Mouse (Mus musculus): Measurements from ENCODE around the gene Sh3pxd2a.

Sh3pxd2a gene

DNA sequence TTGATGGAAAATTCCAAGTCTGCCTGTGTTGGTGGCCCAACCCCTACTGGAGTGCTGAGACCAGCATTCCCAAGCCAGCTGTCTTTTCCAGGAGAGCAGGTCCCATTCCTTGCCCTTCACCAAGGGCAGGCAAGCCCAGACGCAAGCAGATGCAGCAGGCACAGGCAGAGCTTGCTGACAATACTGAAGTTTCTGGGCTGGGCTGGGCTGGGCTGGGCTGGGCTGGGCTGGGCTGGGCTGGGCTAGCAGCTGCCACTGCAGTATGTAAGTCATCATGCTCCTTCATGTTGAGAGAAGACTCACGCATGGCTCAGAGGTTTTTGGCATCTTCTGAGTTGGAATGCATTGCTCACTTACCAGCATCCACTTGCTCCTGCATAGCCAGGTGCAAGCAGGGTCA lies 27.7 kb upstream of the Sh3pxd2a start:
- no peak for DNase-seq (ENCODE audit: low read depth, low spot score)

DNA sequence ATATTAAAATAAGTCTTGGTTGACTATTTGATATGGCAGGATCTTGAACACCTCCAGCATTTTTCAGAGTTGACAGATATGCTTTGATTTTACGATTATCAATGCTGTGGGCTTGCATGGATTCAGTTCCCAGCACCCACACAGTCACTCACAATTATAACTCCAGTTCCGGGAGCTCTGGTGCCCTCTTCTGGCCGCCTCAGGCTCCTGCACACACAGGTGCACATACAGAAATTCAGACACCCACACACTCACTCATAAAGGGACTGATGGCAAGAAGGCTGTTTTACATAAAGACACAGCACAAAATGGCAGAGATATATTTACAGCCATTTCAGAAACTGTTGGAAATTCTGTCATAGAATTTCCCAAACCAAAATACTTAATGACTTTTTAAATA lies 25.0 kb upstream of the Sh3pxd2a start:
- DNase-seq (ENCODE audit: low read depth, low spot score), result no peak

GRCm38 (mm10) chr19:47488250-47488649 lies 24.0 kb upstream of the Sh3pxd2a start:
- no peak for DNase-seq (ENCODE audit: low read depth, low spot score)

- DNase-seq (ENCODE audit: low read depth, low spot score), result no peak
Measured at GRCm38 (mm10) chr19:47487572-47487971, 23.4 kb upstream of the Sh3pxd2a start.

DNA sequence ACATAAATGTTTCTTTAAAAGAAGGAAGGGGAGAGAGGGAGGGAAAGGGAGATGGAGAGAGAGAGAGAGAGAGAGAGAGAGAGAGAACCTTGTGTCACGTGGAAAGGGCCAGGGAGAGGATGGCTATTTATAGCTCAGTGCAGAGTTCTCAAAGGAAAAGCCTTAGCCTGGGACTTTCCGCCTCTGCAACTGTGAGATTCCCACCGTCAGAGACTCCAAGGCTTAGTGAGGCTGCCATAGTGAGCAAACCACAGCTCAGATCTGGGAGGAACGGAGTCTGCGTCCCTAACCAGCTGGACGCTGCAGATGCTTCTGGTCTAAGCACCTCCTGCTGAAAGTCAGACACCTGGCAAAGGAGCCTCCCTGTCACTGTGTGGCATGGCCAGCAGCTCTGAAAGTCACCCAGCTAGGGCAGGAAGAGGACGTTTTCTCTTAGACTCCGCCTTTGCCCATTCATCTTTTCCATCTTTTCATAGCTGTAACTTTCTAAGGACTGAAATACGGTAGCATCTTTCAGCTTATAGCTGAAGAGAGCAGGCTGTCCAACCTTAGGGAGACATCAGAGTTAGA lies 21.9 kb upstream of the Sh3pxd2a start:
- DNase-seq (ENCODE audit: low read depth, low spot score), result no peak

GRCm38 (mm10) chr19:47484110-47484509 lies 19.9 kb upstream of the Sh3pxd2a start:
- DNase-seq (ENCODE audit: low read depth, low spot score), result no peak

- DNase-seq (ENCODE audit: low read depth, low spot score), result no peak
Measured at GRCm38 (mm10) chr19:47483346-47483745, 19.1 kb upstream of the Sh3pxd2a start.

GRCm38 (mm10) chr19:47473453-47473852 lies 9.3 kb upstream of the Sh3pxd2a start:
- DNase-seq (ENCODE audit: low read depth, low spot score), result no peak

DNA sequence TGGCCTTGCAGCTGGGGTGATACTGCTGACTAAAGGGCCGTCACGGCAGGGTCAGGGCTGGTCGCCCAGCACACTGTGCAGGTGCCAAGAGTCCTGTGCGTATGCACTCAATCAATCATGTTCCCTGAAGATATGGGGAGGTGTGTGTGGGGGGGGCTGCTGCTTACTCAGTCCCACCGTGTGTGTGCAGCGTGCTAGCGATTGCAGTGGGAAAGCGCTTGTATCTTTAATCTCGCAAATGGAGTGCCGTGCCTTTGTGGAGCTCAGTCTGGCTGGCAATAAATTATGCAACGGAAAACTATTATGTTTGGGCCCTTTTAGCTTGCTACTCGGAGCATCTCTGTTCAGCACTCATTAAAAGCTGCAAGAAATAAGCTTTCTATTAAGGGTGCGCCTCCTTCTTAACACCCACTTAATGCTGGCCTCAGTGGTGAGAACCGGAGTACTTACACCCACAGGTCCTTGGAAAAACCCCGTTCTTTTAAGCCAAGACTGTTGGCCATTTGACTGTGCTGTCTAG lies 8.7 kb upstream of the Sh3pxd2a start:
- DNase-seq (ENCODE audit: low read depth, low spot score), result no peak

DNA sequence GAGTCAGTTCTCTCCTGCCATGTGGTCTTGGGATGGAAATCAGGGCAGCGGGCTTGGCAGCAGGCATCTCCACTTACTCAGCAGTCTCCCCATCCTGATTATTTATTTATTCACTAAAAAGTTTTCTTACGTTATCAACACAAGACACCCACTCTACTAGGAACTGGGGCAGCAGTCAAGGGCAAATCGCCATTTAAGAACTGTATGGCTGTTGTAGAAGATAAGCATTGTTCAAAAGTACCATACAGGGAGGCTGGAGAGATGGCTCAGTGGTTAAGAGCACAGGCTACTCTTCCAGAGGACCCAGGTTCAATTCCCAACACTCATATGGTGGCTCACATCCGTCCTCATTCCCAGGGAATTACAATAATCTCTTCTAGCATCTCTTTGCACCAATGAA lies 7.6 kb upstream of the Sh3pxd2a start:
- no peak for DNase-seq (ENCODE audit: low read depth, low spot score)

GRCm38 (mm10) chr19:47468750-47469149 lies 4.5 kb upstream of the Sh3pxd2a start:
- no peak for DNase-seq (ENCODE audit: low read depth, low spot score)

DNA sequence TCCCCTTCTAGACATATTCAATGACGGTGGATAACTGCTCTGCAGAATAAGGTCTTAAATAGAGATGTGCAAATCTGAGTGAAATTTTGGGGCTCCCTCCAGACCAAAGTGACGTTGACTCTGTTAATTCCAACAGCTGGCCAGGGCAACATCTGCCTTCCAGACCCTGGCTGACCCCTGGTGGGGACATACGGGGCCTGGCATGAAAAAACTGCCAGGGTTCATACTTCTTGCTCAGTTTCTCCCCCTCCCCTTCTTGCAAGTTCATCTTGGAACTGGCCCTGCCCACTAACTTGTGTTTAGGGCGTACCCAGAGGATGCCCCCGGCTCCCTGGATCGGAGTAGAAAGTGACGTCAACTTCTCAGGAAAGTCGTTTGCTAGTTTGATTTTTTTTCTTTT lies 2.6 kb upstream of the Sh3pxd2a start:
- no peak for DNase-seq (ENCODE audit: low read depth, low spot score)

- no peak for DNase-seq (ENCODE audit: low read depth, low spot score)
Measured at GRCm38 (mm10) chr19:47465467-47465866, 1.3 kb upstream of the Sh3pxd2a start.

GRCm38 (mm10) chr19:47463636-47464303 lies 431 bp downstream of the Sh3pxd2a start:
- peak; percentile 58 for DNase-seq (ENCODE audit: low read depth, low spot score)

DNA sequence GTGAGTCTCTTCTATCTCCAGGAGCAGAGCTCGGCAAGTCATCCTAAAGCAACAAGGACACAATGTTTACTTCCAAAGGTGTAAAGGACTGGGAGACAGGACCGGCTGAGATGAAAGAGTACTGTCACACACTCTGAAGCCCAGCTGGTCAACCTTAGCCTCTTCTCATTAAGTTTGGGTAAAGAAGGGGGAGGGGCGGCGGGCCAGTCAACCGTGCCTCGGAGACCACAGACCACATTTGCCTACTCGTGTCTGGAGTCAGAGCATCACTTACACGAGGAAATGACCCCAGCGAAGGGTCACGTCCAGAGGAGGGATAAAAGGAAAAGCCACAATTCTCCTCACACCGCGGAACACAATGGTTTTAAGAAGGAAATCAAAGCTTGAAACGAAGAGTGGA lies 995 bp downstream of the Sh3pxd2a start:
- no peak for DNase-seq (ENCODE audit: low read depth, low spot score)

- no peak for DNase-seq (ENCODE audit: low read depth, low spot score)
Measured at GRCm38 (mm10) chr19:47462725-47463124, 1.5 kb downstream of the Sh3pxd2a start.

DNA sequence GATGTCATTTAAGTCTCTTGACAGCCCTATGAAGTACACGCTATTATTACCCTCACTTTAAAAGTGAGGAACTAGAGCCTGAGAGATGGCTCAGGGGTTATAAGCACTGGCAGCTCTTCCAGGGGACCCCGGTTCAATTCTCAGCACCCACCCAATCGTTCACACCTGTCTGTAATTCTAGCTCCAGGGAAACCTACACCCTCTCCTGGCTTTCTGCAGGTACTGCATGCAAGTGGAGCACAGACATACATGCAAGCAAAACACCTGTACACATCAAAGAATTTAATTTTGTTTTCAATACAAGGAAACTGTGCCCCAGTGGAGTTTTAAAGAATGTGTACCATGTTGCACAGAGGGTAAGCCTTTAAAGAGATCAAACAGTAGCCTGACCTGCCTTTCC lies 2.4 kb downstream of the Sh3pxd2a start:
- no peak for DNase-seq (ENCODE audit: low read depth, low spot score)

- DNase-seq (ENCODE audit: low read depth, low spot score), result no peak
Measured at GRCm38 (mm10) chr19:47461386-47461785, 2.8 kb downstream of the Sh3pxd2a start.

GRCm38 (mm10) chr19:47460120-47460960 lies 3.9 kb downstream of the Sh3pxd2a start:
- DNase-seq (ENCODE audit: low read depth, low spot score), result no peak

GRCm38 (mm10) chr19:47459214-47459613 lies 5.0 kb downstream of the Sh3pxd2a start:
- no peak for DNase-seq (ENCODE audit: low read depth, low spot score)

DNA sequence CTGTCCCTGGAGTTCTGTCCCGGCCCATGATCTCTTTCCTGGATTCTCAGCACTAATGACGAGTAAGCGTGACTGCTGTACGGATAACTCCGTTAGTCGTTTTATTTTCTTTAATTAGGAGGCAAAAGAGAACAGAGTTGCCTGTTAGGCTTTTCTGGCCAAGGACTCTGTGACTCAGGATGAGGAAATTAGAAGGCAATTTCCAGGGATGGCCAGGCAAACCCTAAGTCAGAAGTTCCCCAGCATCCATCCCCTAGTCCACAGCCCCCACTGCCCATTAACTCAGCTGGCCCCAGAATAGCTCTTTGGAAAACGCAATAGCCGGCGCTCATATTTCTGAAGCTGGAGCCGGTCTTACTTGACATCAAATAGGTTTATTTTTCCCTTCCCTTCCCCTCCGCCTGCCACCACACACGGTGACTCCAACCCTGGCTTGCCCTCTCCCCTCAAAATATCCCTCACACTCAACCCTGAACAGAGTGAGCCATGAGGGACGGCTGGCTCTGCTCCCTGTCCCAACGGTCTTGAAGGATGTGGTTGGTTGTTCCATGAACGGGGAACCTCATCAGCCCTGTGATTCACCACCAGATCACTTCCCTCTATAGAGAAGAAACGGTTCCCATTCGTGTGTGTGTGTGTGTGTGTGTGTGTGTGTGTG lies 5.6 kb downstream of the Sh3pxd2a start:
- DNase-seq (ENCODE audit: low read depth, low spot score), result no peak
